Comparison of ENCODE assay signal across 7 mouse cellular contexts in the genomic region with DNA sequence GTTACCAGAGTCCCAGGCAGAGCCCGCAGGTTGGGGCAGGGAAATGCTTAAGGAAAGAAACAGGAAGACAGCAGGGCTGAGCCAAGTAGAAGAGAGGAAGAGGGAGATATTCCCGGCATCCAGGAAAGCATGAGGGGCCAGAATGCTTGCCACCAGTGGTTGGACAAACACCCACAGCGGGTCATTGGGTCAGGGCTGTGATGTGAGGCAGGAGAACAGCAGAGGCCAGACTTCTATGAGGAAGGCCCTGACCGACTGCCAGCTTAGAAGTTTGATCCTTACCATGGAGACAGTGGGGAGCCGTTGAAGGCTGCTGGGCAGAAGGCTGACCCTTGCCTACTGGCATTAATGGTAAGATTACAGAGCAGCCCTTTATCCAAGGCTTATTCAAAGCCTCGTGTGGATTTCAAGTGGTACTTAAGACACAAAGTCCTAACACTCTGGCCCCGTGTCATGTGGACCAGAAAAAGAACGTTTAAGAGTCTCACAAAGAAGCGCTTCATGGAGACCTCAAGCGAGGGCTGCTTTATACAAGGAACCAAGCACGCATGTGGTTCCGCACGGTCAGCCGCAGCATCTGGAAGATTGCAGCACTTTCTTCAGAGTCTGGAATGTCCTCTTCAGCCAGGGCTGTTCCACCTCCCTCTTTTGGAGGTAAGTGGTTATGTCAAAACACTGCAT. TPM values are rescaled to one million over a fixed set of nuclear protein-coding genes. Genes with fewer than 3 reads are reported as not detected.
DNase-seq lines count a peak whose midpoint lies in the region; ATAC-seq and TF ChIP-seq lines count a peak whose summit lies in the region.

No protein-coding gene starts in this region.

- peak overlapping the region; percentile 24; the same call in 1 of the 2 replicates for H3K27ac ChIP-seq in hindbrain, embryonic 13.5 days
- H3K27ac ChIP-seq in hindbrain, embryonic 14.5 days, result no peak overlapping the region
- H3K27ac ChIP-seq in embryonic facial prominence, embryonic 13.5 days, result peak overlapping the region; percentile 64
- no peak overlapping the region for H3K27ac ChIP-seq in hindbrain, postnatal 0 days
- H3K27ac ChIP-seq in lung, embryonic 15.5 days, result peak overlapping the region; percentile 70

- no peak for DNase-seq in hindbrain, embryonic 14.5 days (ENCODE audit: low spot score)
- peak; percentile 44 for DNase-seq in hindbrain, postnatal 0 days (ENCODE audit: low spot score)
- DNase-seq in urinary bladder, postnatal 10 days (ENCODE audit: low spot score), result no peak

- no peak overlapping the region for H3K4me3 ChIP-seq in hindbrain, embryonic 13.5 days
- no peak overlapping the region for H3K4me3 ChIP-seq in hindbrain, embryonic 14.5 days (replicated peaks; ENCODE audit: low read length)
- H3K4me3 ChIP-seq in embryonic facial prominence, embryonic 13.5 days, result no peak overlapping the region
- H3K4me3 ChIP-seq in hindbrain, postnatal 0 days (ENCODE audit: low read length), result no peak overlapping the region
- H3K4me3 ChIP-seq in lung, embryonic 15.5 days, result no peak overlapping the region

- H3K4me1 ChIP-seq in hindbrain, embryonic 13.5 days (replicated peaks), result peaks cover 64% of the 10 kb centered on the region
- peaks cover 10% of the 10 kb centered on the region for H3K4me1 ChIP-seq in hindbrain, embryonic 14.5 days (replicated peaks; ENCODE audit: control insufficient read depth, insufficient read depth, low read length)
- peaks cover 56% of the 10 kb centered on the region for H3K4me1 ChIP-seq in embryonic facial prominence, embryonic 13.5 days
- peaks cover 2% of the 10 kb centered on the region; the same call in 1 of the 2 replicates for H3K4me1 ChIP-seq in hindbrain, postnatal 0 days (ENCODE audit: insufficient read depth, low read length)
- peaks cover 73% of the 10 kb centered on the region for H3K4me1 ChIP-seq in lung, embryonic 15.5 days

- no peak overlapping the region for H3K9ac ChIP-seq in hindbrain, embryonic 13.5 days
- H3K9ac ChIP-seq in hindbrain, embryonic 14.5 days, result no peak overlapping the region
- H3K9ac ChIP-seq in embryonic facial prominence, embryonic 13.5 days, result no peak overlapping the region
- no peak overlapping the region for H3K9ac ChIP-seq in hindbrain, postnatal 0 days (replicated peaks; ENCODE audit: low read length)
- H3K9ac ChIP-seq in lung, embryonic 15.5 days, result 0 out of 2 replicates have a peak overlapping the region, but pooled peaks have one; percentile 2

- no peaks in the 10 kb centered on the region for H3K9me3 ChIP-seq in hindbrain, embryonic 13.5 days
- H3K9me3 ChIP-seq in hindbrain, embryonic 14.5 days (ENCODE audit: control insufficient read depth, low read length), result no peaks in the 10 kb centered on the region
- no peaks in the 10 kb centered on the region for H3K9me3 ChIP-seq in embryonic facial prominence, embryonic 13.5 days
- no peaks in the 10 kb centered on the region for H3K9me3 ChIP-seq in hindbrain, postnatal 0 days (ENCODE audit: low read length)
- H3K9me3 ChIP-seq in lung, embryonic 15.5 days, result no peaks in the 10 kb centered on the region

- TF ChIP-seq CTCF in hindbrain, postnatal 0 days (IDR thresholded peaks at IDR 0.05; ENCODE audit: low read depth), result no peak

- ATAC-seq in hindbrain, embryonic 13.5 days (ENCODE audit: low FRiP score), result no peak
- ATAC-seq in hindbrain, embryonic 14.5 days (ENCODE audit: low FRiP score), result no peak
- ATAC-seq in embryonic facial prominence, embryonic 13.5 days (ENCODE audit: insufficient number of reproducible peaks, insufficient read depth, low FRiP score, low TSS enrichment, low read depth), result no peak
- no peak; the same call in 1 of the 2 replicates for ATAC-seq in hindbrain, postnatal 0 days
- no peak for ATAC-seq in lung, embryonic 15.5 days (ENCODE audit: borderline replicate concordance, extremely low read depth, low FRiP score, low TSS enrichment)
- ATAC-seq in monocyte, adult 5-6 weeks (replicated peaks; ENCODE audit: insufficient number of reproducible peaks, low FRiP score, low TSS enrichment, poor library complexity, severe bottlenecking), result no peak

- no peak overlapping the region for H3K4me2 ChIP-seq in hindbrain, embryonic 13.5 days
- no peak overlapping the region for H3K4me2 ChIP-seq in hindbrain, embryonic 14.5 days (replicated peaks)
- peak overlapping the region; percentile 20; the same call in 1 of the 2 replicates for H3K4me2 ChIP-seq in embryonic facial prominence, embryonic 13.5 days
- no peak overlapping the region for H3K4me2 ChIP-seq in hindbrain, postnatal 0 days (ENCODE audit: low read depth, low read length)
- peak overlapping the region; percentile 13; the same call in 1 of the 2 replicates for H3K4me2 ChIP-seq in lung, embryonic 15.5 days

- no peaks in the 10 kb centered on the region for H3K36me3 ChIP-seq in hindbrain, embryonic 13.5 days
- H3K36me3 ChIP-seq in hindbrain, embryonic 14.5 days (replicated peaks; ENCODE audit: control insufficient read depth, insufficient read depth), result no peaks in the 10 kb centered on the region
- H3K36me3 ChIP-seq in embryonic facial prominence, embryonic 13.5 days, result 0 out of 2 replicates have a peak, but pooled peaks cover 8% of the 10 kb centered on the region
- no peaks in the 10 kb centered on the region for H3K36me3 ChIP-seq in hindbrain, postnatal 0 days (ENCODE audit: insufficient read depth, low read length)
- no peaks in the 10 kb centered on the region for H3K36me3 ChIP-seq in lung, embryonic 15.5 days

- H3K27me3 ChIP-seq in hindbrain, embryonic 13.5 days, result peaks cover 11% of the 10 kb centered on the region; the same call in 1 of the 2 replicates
- 0 out of 2 replicates have a peak, but pooled peaks cover 8% of the 10 kb centered on the region for H3K27me3 ChIP-seq in hindbrain, embryonic 14.5 days (ENCODE audit: control insufficient read depth, insufficient read depth, low read length)
- no peaks in the 10 kb centered on the region for H3K27me3 ChIP-seq in embryonic facial prominence, embryonic 13.5 days
- H3K27me3 ChIP-seq in hindbrain, postnatal 0 days (ENCODE audit: insufficient read depth, low read length), result no peaks in the 10 kb centered on the region
- H3K27me3 ChIP-seq in lung, embryonic 15.5 days, result no peaks in the 10 kb centered on the region

- 61% methylated on average over 14 of the region's 14 CpGs for WGBS in hindbrain, embryonic 13.5 days
- 56% methylated on average over 14 of the region's 14 CpGs for WGBS in hindbrain, embryonic 14.5 days
- 56% methylated on average over 14 of the region's 14 CpGs for WGBS in embryonic facial prominence, embryonic 13.5 days
- WGBS in hindbrain, postnatal 0 days, result 53% methylated on average over 14 of the region's 14 CpGs
- 49% methylated on average over 14 of the region's 14 CpGs for WGBS in lung, embryonic 15.5 days

RNA-seq across cellular contexts. Expression of gene Elmsan1, which starts 4.0 kb away (rescaled TPM):
- 4.5 and 5.1 TPM in 2 replicates for polyA plus RNA-seq in hindbrain, embryonic 13.5 days (2015; fragmentation: Nextera tagmentation; extraction: Ambion mirVana)
- 4.4 and 4.8 TPM in 2 replicates for polyA plus RNA-seq in hindbrain, embryonic 14.5 days (2014; fragmentation: Nextera tagmentation; extraction: Ambion mirVana)
- 9.9 and 11.1 TPM in 2 replicates for polyA plus RNA-seq in embryonic facial prominence, embryonic 13.5 days (2015; fragmentation: Nextera tagmentation; extraction: Ambion mirVana)
- total RNA-seq in hindbrain, postnatal 0 days (2014; rRNA removed), result 9.3 and 11.5 TPM in 2 replicates
- polyA plus RNA-seq in hindbrain, postnatal 0 days (2015; fragmentation: Nextera tagmentation; extraction: Ambion mirVana), result 2.7 and 3.0 TPM in 2 replicates
- polyA plus RNA-seq in lung, embryonic 15.5 days (2015; fragmentation: Nextera tagmentation; extraction: Ambion mirVana), result 11.7 and 12.5 TPM in 2 replicates
- 21.6 to 42.4 TPM (median 28.2 TPM) in 3 replicates for total RNA-seq in monocyte, adult 5-6 weeks (2017)

Comparison
In these comparisons a context has a peak if more than half of its experiments do, and no peak if none do; other contexts are left out.
1. H3K27ac ChIP-seq: peak in hindbrain, embryonic 13.5 days (single experiment), embryonic facial prominence, embryonic 13.5 days (single experiment) and lung, embryonic 15.5 days (single experiment); none in hindbrain, embryonic 14.5 days (single experiment) and hindbrain, postnatal 0 days (single experiment).
2. H3K4me2 ChIP-seq: peak in embryonic facial prominence, embryonic 13.5 days (single experiment) and lung, embryonic 15.5 days (single experiment); none in hindbrain, embryonic 13.5 days (single experiment), hindbrain, embryonic 14.5 days (single experiment) and hindbrain, postnatal 0 days (single experiment).